Mouse (Mus musculus) spleen, adult 2 months (tissue): Measurements from ENCODE around the gene Ada. TPM values are rescaled to one million over a fixed set of nuclear protein-coding genes. Genes with fewer than 3 reads are reported as not detected.

Source experiments
- DNase-seq, 2 experiments: peaks; one replicate each; pipeline versions ENCODE4 v3.0.0 to v3.0.0-alpha.2; 2012 to 2021; ENCODE audit warnings: low spot score in 2 of 2, low read depth in 1 of 2
- H3K27ac ChIP-seq: fragments of 200-500 bp; 2 replicates; pipeline ENCODE4 v1.5.1; 2012; ENCODE audit warnings: low read length, inconsistent platforms; ENCODE audit not compliant: insufficient read depth
- H3K27me3 ChIP-seq: fragments of 200-500 bp; 2 replicates; pipeline ENCODE4 v1.6.1; 2012; ENCODE audit warnings: mild to moderate bottlenecking, moderate library complexity, low read length, inconsistent platforms; ENCODE audit not compliant: control insufficient read depth, insufficient read depth
- H3K36me3 ChIP-seq: fragments of 200-500 bp; 2 replicates; pipeline ENCODE4 v1.6.1; 2012; ENCODE audit warnings: mild to moderate bottlenecking, low read length, inconsistent platforms; ENCODE audit not compliant: control insufficient read depth, insufficient read depth
- H3K4me1 ChIP-seq: fragments of 200-500 bp; 2 replicates; pipeline ENCODE4 v1.6.1; 2011; ENCODE audit warnings: inconsistent platforms; ENCODE audit not compliant: control insufficient read depth, insufficient read depth, insufficient read length
- H3K4me3 ChIP-seq: fragments of 200-500 bp; 2 replicates; pipeline ENCODE4 v1.5.1; 2011; ENCODE audit warnings: mild to moderate bottlenecking, inconsistent platforms; ENCODE audit not compliant: insufficient read depth, insufficient read length; ENCODE audit errors: extremely low read depth
- CTCF ChIP-seq: fragments of 200-500 bp; IDR thresholded peaks from 2 replicates; pipeline ENCODE4 v1.5.1; 2011; ENCODE audit warnings: mild to moderate bottlenecking, inconsistent platforms; ENCODE audit not compliant: insufficient read depth, insufficient read length, insufficient replicate concordance; ENCODE audit errors: extremely low read depth
- POLR2A ChIP-seq: fragments of 200-500 bp; IDR thresholded peaks from 2 replicates; pipeline ENCODE4 v1.6.1; 2011; ENCODE audit warnings: low read depth, low read length, inconsistent platforms
- WGBS: fragments of 180-500 bp; shearing (Covaris S2); methylation state at CpG from one replicate; pipeline ENCODE4 v1.1.7; 2018; 5-methylcytosine and 5-hydroxymethylcytosine counted together
- polyA plus RNA-seq: library from polyadenylated mRNA; depleted of rRNA; stranded (reverse); fragments of >200 nt; gene quantifications from 2 replicates; pipeline ENCODE4 v1.2.3, GENCODE M21; 2012; rRNA removed

Ada gene
- polyA plus RNA-seq, result 4.3 and 4.5 TPM in 2 replicates

- peak in 1 of 2 experiments; percentile 61 for DNase-seq
- WGBS, result 1% methylated on average over 57 of the region's 57 CpGs
- H3K4me1 ChIP-seq, result peaks cover 12% of the 10 kb centered on the region
- no peak within 1 kb of the TSS for H3K27ac ChIP-seq
- TF ChIP-seq CTCF (no peak), POLR2A (no peak)
- H3K4me3 ChIP-seq, result peak within 1 kb of the TSS; percentile 66
- H3K27me3 ChIP-seq, result no peaks in the 10 kb centered on the region
- no peaks in the 10 kb centered on the region for H3K36me3 ChIP-seq
Observed at GRCm38 (mm10) chr2:163749647-163750611, at the start of gene Ada. Ada (minus strand) TSS chr2:163750239.

DNA sequence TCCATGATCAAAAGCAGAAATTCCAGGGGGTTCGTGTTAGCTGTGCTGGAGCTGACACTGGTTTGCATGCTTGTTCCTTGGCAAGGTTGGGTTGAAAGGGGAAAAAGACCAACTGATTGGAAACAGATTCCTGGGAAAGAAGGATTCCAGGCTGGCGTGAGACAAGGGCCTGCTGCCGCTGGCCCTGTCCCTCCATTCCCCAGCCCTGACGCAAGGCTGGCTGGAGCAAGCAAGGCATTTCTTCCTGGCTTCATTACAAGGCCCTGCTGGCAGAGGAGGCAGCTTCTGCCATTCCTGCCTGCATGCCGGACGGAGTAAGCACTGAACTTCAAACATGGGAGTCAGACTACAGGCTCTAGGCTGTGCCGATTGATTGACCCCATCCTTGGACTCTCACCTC, 48.4 kb upstream of the Ada start:
- no peak for DNase-seq
- H3K4me1 ChIP-seq, result no peaks in the 10 kb centered on the region
- H3K36me3 ChIP-seq, result no peaks in the 10 kb centered on the region
- H3K27ac ChIP-seq, result no peak overlapping the region
- no peaks in the 10 kb centered on the region for H3K27me3 ChIP-seq
- TF ChIP-seq POLR2A, result no peak
- H3K4me3 ChIP-seq, result no peak overlapping the region
- 89% methylated on average over 7 of the region's 7 CpGs for WGBS

DNA sequence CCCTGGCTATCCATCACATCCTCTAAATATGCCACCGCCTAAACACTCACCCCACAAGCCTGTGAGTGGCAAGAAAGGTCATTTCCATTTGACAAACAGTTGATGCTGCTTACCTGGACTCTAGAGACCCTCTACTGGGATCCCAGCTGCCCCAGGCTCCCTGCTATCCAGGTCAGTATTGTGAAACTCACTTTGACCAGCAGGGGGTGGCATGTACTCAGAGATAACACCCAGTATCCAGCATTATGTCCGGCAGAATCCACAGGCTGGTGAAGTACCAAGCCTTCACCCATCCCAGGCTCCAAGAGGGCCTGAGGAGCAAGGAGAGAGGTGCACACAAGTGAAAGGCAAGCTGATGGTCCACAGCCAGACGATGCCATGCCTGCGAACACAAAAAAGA, 38.4 kb upstream of the Ada start:
- no peak overlapping the region for H3K4me3 ChIP-seq
- peak; percentile 26; the same call in 1 of the 2 replicates for TF ChIP-seq CTCF
- TF ChIP-seq POLR2A, result no peak
- H3K4me1 ChIP-seq, result no peaks in the 10 kb centered on the region
- no peaks in the 10 kb centered on the region for H3K27me3 ChIP-seq
- DNase-seq, result peak; percentile 8 to 53
- 70% methylated on average over 4 of the region's 4 CpGs for WGBS
- H3K36me3 ChIP-seq, result no peaks in the 10 kb centered on the region
- H3K27ac ChIP-seq, result no peak overlapping the region

DNA sequence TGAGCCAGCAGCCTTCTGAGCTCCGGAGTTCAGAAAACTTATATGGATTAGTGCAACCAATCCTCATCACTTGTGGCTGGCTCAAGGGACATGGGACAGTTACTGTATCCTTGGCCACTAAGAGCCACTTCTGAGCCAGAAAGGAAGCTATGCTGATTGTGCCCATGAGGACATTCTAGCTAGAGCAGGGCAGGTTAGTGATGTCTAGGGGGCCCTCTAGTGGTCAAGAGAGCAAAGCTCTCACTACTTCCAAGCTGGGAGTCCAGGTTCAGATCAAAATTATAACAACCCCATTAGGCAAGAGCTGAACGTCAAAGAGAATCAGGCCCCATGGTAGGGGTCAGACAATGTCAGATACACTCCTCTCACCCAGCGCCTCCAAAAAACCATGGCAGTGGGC, 37.7 kb upstream of the Ada start:
- Histone ChIP-seq H3K36me3 (no peaks in the 10 kb centered on the region), H3K4me3 (no peak overlapping the region), H3K27me3 (no peaks in the 10 kb centered on the region), H3K27ac (no peak overlapping the region), H3K4me1 (no peaks in the 10 kb centered on the region)
- 43% methylated on average over 3 of the region's 3 CpGs for WGBS
- TF ChIP-seq CTCF (peak; percentile 39; the same call in 1 of the 2 replicates), POLR2A (no peak)
- peak; percentile 35 to 41 for DNase-seq

GRCm38 (mm10) chr2:163787086-163787485, 37.0 kb upstream of the Ada start:
- DNase-seq, result no peak
- Histone ChIP-seq H3K27me3 (no peaks in the 10 kb centered on the region), H3K4me3 (no peak overlapping the region), H3K36me3 (no peaks in the 10 kb centered on the region), H3K27ac (no peak overlapping the region), H3K4me1 (no peaks in the 10 kb centered on the region)
- TF ChIP-seq POLR2A (no peak), CTCF (no peak)
- 89% methylated on average over 6 of the region's 6 CpGs for WGBS

GRCm38 (mm10) chr2:163783901-163784300, 33.9 kb upstream of the Ada start:
- no peak overlapping the region for H3K27ac ChIP-seq
- DNase-seq, result no peak
- H3K36me3 ChIP-seq, result no peaks in the 10 kb centered on the region
- H3K4me1 ChIP-seq, result no peaks in the 10 kb centered on the region
- H3K27me3 ChIP-seq, result no peaks in the 10 kb centered on the region
- no peak overlapping the region for H3K4me3 ChIP-seq
- TF ChIP-seq POLR2A (no peak), CTCF (no peak)
- 73% methylated on average over 4 of the region's 4 CpGs for WGBS

DNA sequence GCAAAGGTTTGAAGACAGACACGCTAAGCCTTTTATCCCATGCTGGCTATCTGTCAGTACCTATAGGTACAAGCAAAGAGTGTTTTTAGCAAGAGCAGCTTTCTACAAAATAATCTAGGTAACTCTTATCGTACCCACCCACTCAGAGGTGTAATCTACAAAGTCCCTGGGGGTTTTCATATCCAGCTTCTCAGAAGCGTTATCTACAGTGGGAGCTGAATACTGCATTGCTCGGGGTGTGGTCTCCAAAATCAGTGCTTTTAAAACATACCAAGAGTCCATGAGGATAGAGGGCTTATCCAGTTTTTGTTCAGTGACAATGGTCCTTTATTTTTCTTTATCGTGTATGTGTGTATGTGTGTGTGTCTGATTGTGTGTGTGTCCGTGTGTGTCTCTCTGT, 33.3 kb upstream of the Ada start:
- Histone ChIP-seq H3K4me1 (no peaks in the 10 kb centered on the region), H3K4me3 (no peak overlapping the region), H3K27ac (no peak overlapping the region), H3K27me3 (no peaks in the 10 kb centered on the region), H3K36me3 (no peaks in the 10 kb centered on the region)
- WGBS, result 88% methylated on average over 6 of the region's 6 CpGs
- DNase-seq, result no peak
- TF ChIP-seq POLR2A (no peak), CTCF (no peak)
